Mouse (Mus musculus) neural tube, embryonic 14.5 days (tissue): ENCODE data around the gene Trim65. TPM values are rescaled to one million over a fixed set of nuclear protein-coding genes. Genes with fewer than 3 reads are reported as not detected.
"Not testable (repeated sequence)": the region's sequence is repeated elsewhere in the genome, so short reads cannot be mapped to it uniquely, and the experiment has no call there.

ENCODE experiments used
- ATAC-seq: fragments of 200-750 bp; cut with Nextera tagmentation; 2 replicates; pipeline ENCODE4 v1.8.0; 2017; ENCODE audit warnings: low read depth, mild to moderate bottlenecking, moderate TSS enrichment, moderate library complexity
- H3K27ac ChIP-seq: fragments of 300-500 bp; sonication (generic); 2 replicates; pipeline ENCODE4 v1.5.1; 2014; ENCODE audit warnings: low read depth, mild to moderate bottlenecking, control low read depth, low read length, moderate library complexity, mixed read lengths
- H3K27me3 ChIP-seq: fragments of 300-500 bp; sonication (generic); 2 replicates; pipeline ENCODE4 v1.6.1; 2014; ENCODE audit warnings: low read length; ENCODE audit not compliant: control insufficient read depth, insufficient read depth
- H3K36me3 ChIP-seq: fragments of 300-500 bp; sonication (generic); 2 replicates; pipeline ENCODE4 v1.6.1; 2014; ENCODE audit warnings: low read length, mixed read lengths; ENCODE audit not compliant: control insufficient read depth, insufficient read depth
- H3K4me1 ChIP-seq: fragments of 300-500 bp; sonication (generic); 2 replicates; pipeline ENCODE4 v1.6.1; 2014; ENCODE audit warnings: low read length; ENCODE audit not compliant: control insufficient read depth, insufficient read depth
- H3K4me2 ChIP-seq: fragments of 300-500 bp; sonication (generic); 2 replicates; pipeline ENCODE4 v1.6.1; 2014; ENCODE audit warnings: mild to moderate bottlenecking, low read depth, low read length, control low read depth
- H3K4me3 ChIP-seq: fragments of 300-500 bp; sonication (generic); 2 replicates; pipeline ENCODE4 v1.5.1; 2014; ENCODE audit warnings: low read depth, low read length, control low read depth, mixed read lengths
- H3K9ac ChIP-seq: fragments of 300-500 bp; sonication (generic); replicated peaks from 2 replicates; pipeline ENCODE4 v1.6.1; 2014; ENCODE audit warnings: low read depth, mild to moderate bottlenecking, control low read depth, low read length, mixed read lengths
- H3K9me3 ChIP-seq: fragments of 300-500 bp; sonication (generic); 2 replicates; pipeline ENCODE4 v1.6.1; 2016; ENCODE audit warnings: low read length; ENCODE audit not compliant: control insufficient read depth
- WGBS: fragments of 180-500 bp; shearing (Covaris S2); extraction: QIAGEN DNeasy Blood & Tissue Kit; methylation state at CpG from one replicate; pipeline ENCODE4 v1.1.7; 2014; 5-methylcytosine and 5-hydroxymethylcytosine counted together
- polyA plus RNA-seq: library from polyadenylated mRNA; unstranded; fragments of >200 nt; fragmentation: Nextera tagmentation; extraction: Ambion mirVana; gene quantifications from 2 replicates; pipeline ENCODE4 v1.2.1, GENCODE M21; 2014

Gene Trim65
- polyA plus RNA-seq, 1 experiment from 2014 or later: 3.1 TPM

DNA sequence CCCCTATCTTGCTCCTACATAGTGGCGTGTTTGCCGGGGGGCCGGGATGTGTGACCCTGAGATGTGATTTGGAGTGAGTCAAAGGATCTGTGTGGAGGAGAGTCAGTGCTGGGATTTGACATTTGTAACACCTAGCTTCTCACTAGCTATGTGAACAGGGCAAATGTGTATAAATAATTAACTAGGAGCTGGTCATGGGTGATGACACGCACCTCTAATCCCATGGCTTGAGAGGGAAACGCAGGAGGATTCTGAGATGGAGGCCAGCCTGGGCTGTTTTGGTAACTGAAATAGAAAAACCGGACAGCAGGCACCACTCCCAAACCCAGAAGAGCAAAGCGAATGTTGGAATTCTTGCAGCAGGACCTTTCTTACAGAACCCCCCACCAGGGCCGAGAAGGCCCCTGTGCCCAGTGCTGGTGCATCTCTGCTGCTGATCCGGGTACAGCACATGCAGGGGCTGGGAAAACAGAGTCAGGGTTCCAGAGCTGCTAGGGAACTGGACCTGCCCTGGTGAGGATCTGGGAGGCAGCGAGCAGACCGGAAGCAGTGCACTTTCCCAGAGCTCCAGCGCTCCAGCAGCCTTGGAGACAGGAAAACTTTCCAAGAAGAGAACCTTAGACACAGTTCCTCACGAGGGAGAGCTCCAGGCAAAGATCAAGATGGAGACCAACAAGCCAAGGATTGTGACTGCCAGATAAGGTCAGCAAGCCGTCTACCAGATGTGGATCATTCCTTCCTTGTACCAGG, 32.0 kb downstream of the Trim65 start:
- 74% methylated on average over 14 of the region's 14 CpGs for WGBS
- Histone ChIP-seq H3K36me3 (no peaks in the 10 kb centered on the region), H3K27ac (no peak overlapping the region), H3K9me3 (no peaks in the 10 kb centered on the region), H3K27me3 (no peaks in the 10 kb centered on the region), H3K4me2 (no peak overlapping the region), H3K4me1 (no peaks in the 10 kb centered on the region), H3K4me3 (no peak overlapping the region), H3K9ac (no peak overlapping the region)
- no peak for ATAC-seq

DNA sequence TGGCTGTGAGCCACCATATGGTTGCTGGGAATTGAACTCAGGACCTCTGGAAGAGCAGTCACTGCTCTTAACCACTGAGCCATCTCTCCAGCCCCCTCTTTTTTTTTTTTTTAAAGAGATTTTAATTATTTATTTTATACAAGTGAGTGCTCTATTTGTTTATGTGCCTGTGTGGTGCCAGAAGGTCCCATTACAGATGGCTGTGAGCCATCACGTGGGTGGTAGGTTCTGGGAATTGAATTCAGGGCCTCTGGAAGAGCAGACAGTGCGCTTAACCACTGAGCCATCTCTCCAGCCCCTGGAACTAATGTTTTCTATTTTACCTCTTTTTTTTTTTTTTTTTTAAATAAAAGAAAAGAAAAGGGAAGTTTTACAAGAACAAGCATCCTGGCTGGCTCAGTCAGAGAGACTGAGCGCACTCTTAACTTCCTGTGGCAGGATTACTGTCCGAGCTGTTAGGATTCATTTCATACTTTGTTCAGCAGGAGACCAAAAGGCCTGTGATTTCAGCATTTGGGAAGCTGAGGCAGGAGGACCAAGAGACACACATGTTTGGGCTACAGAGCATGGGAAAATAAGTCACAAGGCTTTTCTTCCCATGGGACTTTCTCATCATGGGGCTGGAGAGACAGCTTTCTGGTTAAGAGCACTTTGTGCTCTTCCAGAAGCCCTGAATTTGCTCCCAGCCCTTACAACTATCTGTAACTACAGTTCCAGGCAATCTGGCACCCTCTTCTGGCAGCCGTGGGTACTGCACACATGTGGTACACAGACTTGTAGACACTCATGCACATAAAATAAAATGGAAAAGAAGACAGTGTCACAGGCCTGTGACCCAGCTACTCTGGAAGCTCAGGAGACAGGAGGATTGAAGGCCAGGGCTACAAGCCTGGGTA, 34.5 kb downstream of the Trim65 start:
- Histone ChIP-seq H3K4me3 (no peak overlapping the region), H3K27me3 (no peaks in the 10 kb centered on the region), H3K4me2 (no peak overlapping the region), H3K4me1 (no peaks in the 10 kb centered on the region), H3K9ac (no peak overlapping the region), H3K27ac (no peak overlapping the region), H3K36me3 (no peaks in the 10 kb centered on the region), H3K9me3 (no peaks in the 10 kb centered on the region)
- ATAC-seq: no peak
- 87% methylated on average over 5 of the region's 5 CpGs for WGBS

DNA sequence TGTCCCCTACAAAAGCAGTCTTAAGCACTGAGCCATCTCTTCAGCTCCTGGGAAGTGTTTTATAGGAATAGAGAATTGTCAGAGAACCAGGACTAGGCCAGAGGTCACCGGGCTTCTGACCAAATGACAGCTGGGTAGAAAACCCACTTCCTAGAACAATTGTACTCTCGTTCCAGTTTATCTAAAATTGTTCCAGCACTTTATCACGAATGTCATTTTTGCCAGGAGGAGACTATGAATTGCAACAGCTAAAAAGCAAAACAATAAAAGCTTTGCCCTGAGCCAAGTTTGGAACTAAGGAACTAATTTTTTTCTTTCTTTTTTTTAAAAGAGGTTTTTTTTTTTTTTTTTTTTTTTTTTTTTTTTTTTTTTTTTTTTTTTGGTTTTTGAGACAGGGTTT, 35.4 kb downstream of the Trim65 start:
- no peaks in the 10 kb centered on the region for H3K4me1 ChIP-seq
- no peaks in the 10 kb centered on the region for H3K27me3 ChIP-seq
- H3K36me3 ChIP-seq: no peaks in the 10 kb centered on the region
- H3K9ac ChIP-seq: no peak overlapping the region
- ATAC-seq: no peak
- no peak overlapping the region for H3K4me3 ChIP-seq
- H3K27ac ChIP-seq: no peak overlapping the region
- 77% methylated on average over 3 of the region's 3 CpGs for WGBS
- no peaks in the 10 kb centered on the region for H3K9me3 ChIP-seq
- H3K4me2 ChIP-seq: no peak overlapping the region

DNA sequence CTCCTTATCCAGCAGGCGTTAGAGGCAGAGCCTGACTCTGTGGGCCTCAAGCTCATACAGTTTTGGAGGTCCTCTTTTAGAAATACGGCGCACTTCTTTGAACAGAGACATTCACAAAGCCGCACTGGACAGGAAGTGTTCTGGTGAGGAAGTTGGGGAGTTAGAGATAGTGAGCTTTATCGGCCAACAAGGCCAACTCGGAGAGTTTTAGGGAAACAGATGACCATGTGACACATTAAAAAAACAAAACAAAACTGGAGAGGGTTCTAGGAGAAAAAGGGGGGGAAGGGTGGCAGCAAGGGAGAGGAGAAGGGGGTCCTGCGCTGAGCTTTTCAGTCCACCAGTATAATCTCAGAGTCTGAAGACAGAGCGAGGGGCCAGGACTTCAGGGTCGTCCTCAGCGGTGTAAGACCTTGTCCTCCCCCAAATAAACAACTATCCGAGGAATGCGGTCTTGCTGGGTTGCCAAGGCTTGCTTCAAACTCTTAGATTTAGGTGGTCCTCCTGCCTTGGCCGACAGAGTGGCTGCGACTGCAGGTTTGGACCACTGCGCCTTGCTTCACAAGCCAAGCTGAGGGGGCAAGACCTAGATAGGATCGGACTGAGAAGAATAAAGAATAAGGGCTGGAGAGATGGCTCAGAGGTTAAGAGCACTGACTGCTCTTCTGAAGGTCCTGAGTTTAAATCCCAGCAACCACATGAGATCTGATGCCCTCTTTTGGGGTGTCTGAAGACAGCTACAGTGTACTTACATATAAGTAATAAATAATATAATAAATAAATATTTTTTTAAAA, 37.0 kb downstream of the Trim65 start:
- no peak overlapping the region for H3K9ac ChIP-seq
- no peak for ATAC-seq
- H3K9me3 ChIP-seq: no peaks in the 10 kb centered on the region
- no peaks in the 10 kb centered on the region for H3K36me3 ChIP-seq
- no peaks in the 10 kb centered on the region for H3K4me1 ChIP-seq
- H3K27me3 ChIP-seq: no peaks in the 10 kb centered on the region
- WGBS: 71% methylated on average over 16 of the region's 16 CpGs
- no peak overlapping the region for H3K4me3 ChIP-seq
- no peak overlapping the region for H3K27ac ChIP-seq
- H3K4me2 ChIP-seq: no peak overlapping the region

DNA sequence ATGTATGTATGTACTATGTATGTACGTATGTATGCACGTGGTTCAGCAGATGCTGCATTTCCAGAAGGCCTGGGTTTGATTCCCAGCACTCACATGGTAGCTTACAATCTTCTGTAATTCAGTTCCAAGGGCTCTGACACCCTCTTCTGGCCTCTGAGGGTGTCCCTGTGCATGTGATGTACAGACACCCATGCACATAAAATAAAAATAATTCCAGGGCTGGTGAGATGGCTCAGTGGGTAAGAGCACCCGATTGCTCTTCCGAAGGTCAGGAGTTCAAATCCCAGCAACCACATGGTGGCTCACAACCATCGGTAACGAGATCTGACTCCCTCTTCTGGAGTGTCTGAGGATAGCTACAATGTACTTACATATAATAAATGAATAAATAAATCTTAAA, 38.0 kb downstream of the Trim65 start:
- 89% methylated on average over 6 of the region's 6 CpGs for WGBS
- not testable (repeated sequence) for H3K4me3 ChIP-seq, H3K36me3 ChIP-seq, H3K9me3 ChIP-seq, H3K27ac ChIP-seq, H3K9ac ChIP-seq, H3K27me3 ChIP-seq, H3K4me1 ChIP-seq, ATAC-seq, H3K4me2 ChIP-seq

DNA sequence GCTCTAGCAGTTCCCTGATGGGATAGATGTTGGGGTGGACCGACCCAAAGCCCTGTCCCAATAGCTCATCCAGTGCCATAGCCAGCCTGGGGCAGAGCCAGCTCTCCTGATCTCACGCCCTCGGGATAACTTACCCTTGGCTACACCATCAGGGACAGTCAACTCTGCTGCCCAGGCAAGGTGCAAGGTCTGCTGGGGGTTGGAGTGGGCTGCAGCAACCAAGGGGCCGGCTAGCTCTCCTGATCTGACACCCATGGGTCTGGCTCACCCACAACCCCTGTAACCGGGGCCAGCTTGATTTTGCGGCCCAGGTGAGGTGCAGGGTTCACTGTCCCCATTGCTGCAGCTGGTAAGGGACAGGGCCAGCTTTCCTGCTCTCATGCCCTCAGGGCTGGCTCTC, 39.3 kb downstream of the Trim65 start:
- Histone ChIP-seq H3K9me3 (no peaks in the 10 kb centered on the region), H3K36me3 (no peaks in the 10 kb centered on the region), H3K4me3 (no peak overlapping the region), H3K9ac (no peak overlapping the region), H3K4me2 (no peak overlapping the region), H3K27ac (no peak overlapping the region), H3K27me3 (no peaks in the 10 kb centered on the region), H3K4me1 (no peaks in the 10 kb centered on the region)
- ATAC-seq: no peak
- WGBS: 85% methylated on average over 6 of the region's 6 CpGs

DNA sequence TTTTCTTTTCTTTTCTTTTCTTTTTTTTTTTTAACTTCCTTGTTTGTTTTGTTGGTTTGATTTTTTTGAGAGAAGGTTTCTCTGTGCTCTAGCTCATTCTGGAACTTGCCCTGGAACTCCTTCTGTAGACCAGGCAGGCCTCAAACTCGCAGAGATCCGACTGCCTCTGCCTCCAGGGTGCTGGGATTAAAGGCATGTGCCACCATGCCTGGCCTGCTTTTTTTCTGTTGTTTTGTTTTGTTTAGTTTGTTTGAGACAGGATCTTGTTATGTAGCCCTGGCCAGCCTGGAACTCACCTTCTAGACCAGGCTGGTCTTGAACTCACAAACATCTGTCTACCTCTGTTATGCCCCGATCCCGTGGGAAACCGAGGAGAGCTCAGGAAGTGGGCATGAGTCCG, 41.4 kb downstream of the Trim65 start:
- no peaks in the 10 kb centered on the region for H3K36me3 ChIP-seq
- H3K27me3 ChIP-seq: no peaks in the 10 kb centered on the region
- no peak overlapping the region for H3K4me3 ChIP-seq
- H3K9ac ChIP-seq: no peak overlapping the region
- no peak overlapping the region for H3K27ac ChIP-seq
- ATAC-seq: no peak
- no peak overlapping the region for H3K4me2 ChIP-seq
- H3K4me1 ChIP-seq: peaks cover 8% of the 10 kb centered on the region
- H3K9me3 ChIP-seq: no peaks in the 10 kb centered on the region
- 90% methylated on average over 6 of the region's 6 CpGs for WGBS

DNA sequence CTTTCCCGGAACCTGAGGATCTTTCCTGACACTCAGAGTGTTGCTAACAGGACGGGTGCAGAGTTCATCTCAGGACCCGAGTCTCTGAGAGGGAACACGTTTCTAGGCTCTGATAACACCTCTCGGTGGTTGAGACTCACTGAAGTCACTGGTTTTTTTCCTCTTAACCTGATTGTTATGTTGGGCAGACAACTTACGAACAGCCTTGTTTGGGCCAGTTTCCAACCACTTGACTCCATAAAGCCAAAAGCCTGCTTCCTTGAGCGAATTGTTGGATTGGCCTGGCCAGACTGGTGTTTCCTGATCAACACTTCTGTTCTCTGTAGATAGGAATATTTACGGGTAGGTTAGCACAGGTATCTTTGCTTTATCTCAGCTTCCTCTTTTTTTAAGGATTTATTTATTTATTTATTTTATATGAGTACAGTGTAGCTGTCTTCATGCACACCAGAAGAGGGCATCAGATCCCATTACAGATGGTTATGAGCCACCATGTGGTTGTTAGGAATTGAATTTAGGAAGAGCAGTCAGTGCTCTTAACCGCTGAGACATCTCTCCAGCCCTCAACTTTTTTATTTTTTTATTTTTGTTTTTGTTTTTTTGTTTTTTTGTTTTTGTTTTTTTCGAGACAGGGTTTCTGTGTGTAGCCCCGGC, 42.1 kb downstream of the Trim65 start:
- no peaks in the 10 kb centered on the region for H3K27me3 ChIP-seq
- WGBS: 89% methylated on average over 11 of the region's 11 CpGs
- no peak overlapping the region for H3K27ac ChIP-seq
- H3K4me3 ChIP-seq: no peak overlapping the region
- no peaks in the 10 kb centered on the region for H3K9me3 ChIP-seq
- H3K4me2 ChIP-seq: no peak overlapping the region
- no peak overlapping the region for H3K9ac ChIP-seq
- ATAC-seq: no peak
- H3K36me3 ChIP-seq: 0 out of 2 replicates have a peak, but pooled peaks cover 1% of the 10 kb centered on the region
- H3K4me1 ChIP-seq: peaks cover 8% of the 10 kb centered on the region
